Mouse (Mus musculus) limb, embryonic 15.5 days (tissue): ENCODE measurements around the gene Tenm1. TPM values are rescaled to one million over a fixed set of nuclear protein-coding genes. Genes with fewer than 3 reads are reported as not detected.

Experiments
- ATAC-seq: fragments of 200-750 bp; cut with Nextera tagmentation; 2 replicates; pipeline ENCODE4 v1.8.0; 2017; ENCODE audit warnings: low read depth, moderate TSS enrichment; ENCODE audit not compliant: insufficient number of reproducible peaks, low FRiP score, low TSS enrichment
- H3K27ac ChIP-seq: fragments of 300-500 bp; sonication (generic); 2 replicates; pipeline ENCODE4 v1.5.1; 2015; ENCODE audit warnings: moderate library complexity, mild to moderate bottlenecking, inconsistent platforms
- H3K27me3 ChIP-seq: fragments of 300-500 bp; sonication (generic); 2 replicates; pipeline ENCODE4 v1.6.1; 2015; ENCODE audit warnings: inconsistent platforms
- H3K36me3 ChIP-seq: fragments of 300-500 bp; sonication (generic); 2 replicates; pipeline ENCODE4 v1.6.1; 2015; ENCODE audit warnings: inconsistent platforms
- H3K4me1 ChIP-seq: fragments of 300-500 bp; sonication (generic); 2 replicates; pipeline ENCODE4 v1.6.1; 2015; ENCODE audit warnings: inconsistent platforms
- H3K4me2 ChIP-seq: fragments of 300-500 bp; sonication (generic); 2 replicates; pipeline ENCODE4 v1.6.1; 2015; ENCODE audit warnings: mild to moderate bottlenecking, inconsistent platforms
- H3K4me3 ChIP-seq: fragments of 300-500 bp; sonication (generic); 2 replicates; pipeline ENCODE4 v1.5.1; 2015; ENCODE audit warnings: mild to moderate bottlenecking, inconsistent platforms
- H3K9ac ChIP-seq: fragments of 300-500 bp; sonication (generic); 2 replicates; pipeline ENCODE4 v1.6.1; 2015; ENCODE audit warnings: inconsistent platforms
- H3K9me3 ChIP-seq: fragments of 300-500 bp; sonication (generic); 2 replicates; pipeline ENCODE4 v1.6.1; 2016; ENCODE audit warnings: inconsistent platforms
- whole genome bisulfite sequencing: fragments of 180-500 bp; shearing (Covaris S2); methylation state at CpG from one replicate; pipeline ENCODE4 v1.1.7; 2015; 5-methylcytosine and 5-hydroxymethylcytosine counted together
- polyA plus RNA-seq: library from polyadenylated mRNA; unstranded; fragments of >200 nt; fragmentation: Nextera tagmentation; extraction: Ambion mirVana; gene quantifications from 2 replicates; pipeline ENCODE4 v1.2.1, GENCODE M21; 2015

Tenm1 gene
- polyA plus RNA-seq: 5.4 and 6.1 TPM in 2 replicates

DNA sequence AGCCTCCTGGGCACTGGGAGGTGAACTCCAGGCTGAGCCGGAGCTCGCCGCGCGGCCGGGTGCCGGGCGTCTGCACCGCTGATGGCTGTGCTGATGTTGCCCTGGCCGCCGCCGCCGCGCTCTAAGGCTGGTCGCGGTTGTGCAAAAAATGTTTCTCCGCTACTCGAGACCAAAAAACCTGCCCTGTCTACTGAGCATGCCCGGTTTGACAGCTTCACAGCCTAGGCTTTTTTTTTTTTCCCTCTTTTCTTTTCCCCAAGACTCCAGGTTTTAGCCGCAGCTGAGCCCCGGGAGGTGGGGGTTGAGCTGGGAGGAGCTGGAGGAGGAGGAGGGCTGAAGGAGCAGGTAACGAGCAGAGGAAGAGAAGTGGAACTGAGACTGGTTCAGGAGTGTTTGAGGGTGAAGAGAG is at the start of gene Tenm1:
TSS of gene Tenm1 (minus strand) at position 272 of the 409 bp plus-strand sequence.
- WGBS: 19% methylated on average over 20 of the region's 22 CpGs
- peak within 1 kb of the TSS; percentile 41 for H3K4me3 ChIP-seq

DNA sequence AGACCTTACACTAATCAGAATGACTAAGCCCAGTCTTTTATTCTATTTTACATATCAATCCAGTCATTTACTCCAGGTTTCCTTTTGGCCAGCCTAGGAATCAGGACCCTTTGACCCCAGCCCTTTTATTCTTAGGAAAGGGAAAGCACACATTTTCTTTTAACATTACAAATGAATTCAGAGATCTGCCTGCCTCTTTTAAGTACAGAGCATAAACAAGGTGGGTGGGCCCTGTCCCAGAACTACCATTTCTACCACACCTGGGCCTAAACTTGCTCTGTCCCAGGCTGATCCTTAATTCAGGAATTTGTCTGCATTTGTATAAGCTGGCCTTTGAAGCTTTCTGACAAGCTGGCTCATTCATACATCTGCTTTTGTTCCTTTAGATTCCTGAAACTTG is 38.4 kb upstream of the Tenm1 start:
- no peak overlapping the region for H3K9ac ChIP-seq
- ATAC-seq: no peak
- no peaks in the 10 kb centered on the region for H3K36me3 ChIP-seq
- H3K27me3 ChIP-seq: no peaks in the 10 kb centered on the region
- no peak overlapping the region for H3K4me3 ChIP-seq
- H3K27ac ChIP-seq: no peak overlapping the region
- no peak overlapping the region for H3K4me2 ChIP-seq
- H3K4me1 ChIP-seq: no peaks in the 10 kb centered on the region
- H3K9me3 ChIP-seq: no peaks in the 10 kb centered on the region

More for the DNA sequence above, at the start of gene Tenm1:
- H3K9ac ChIP-seq: no peak within 1 kb of the TSS
- peaks cover 7% of the 10 kb centered on the region for H3K27me3 ChIP-seq
- no peaks in the 10 kb centered on the region for H3K36me3 ChIP-seq
- H3K27ac ChIP-seq: no peak within 1 kb of the TSS
- H3K9me3 ChIP-seq: no peaks in the 10 kb centered on the region
- peak within 1 kb of the TSS; percentile 59 for H3K4me2 ChIP-seq
- H3K4me1 ChIP-seq: no peaks in the 10 kb centered on the region
- no peak; the same call in 1 of the 2 replicates for ATAC-seq

DNA sequence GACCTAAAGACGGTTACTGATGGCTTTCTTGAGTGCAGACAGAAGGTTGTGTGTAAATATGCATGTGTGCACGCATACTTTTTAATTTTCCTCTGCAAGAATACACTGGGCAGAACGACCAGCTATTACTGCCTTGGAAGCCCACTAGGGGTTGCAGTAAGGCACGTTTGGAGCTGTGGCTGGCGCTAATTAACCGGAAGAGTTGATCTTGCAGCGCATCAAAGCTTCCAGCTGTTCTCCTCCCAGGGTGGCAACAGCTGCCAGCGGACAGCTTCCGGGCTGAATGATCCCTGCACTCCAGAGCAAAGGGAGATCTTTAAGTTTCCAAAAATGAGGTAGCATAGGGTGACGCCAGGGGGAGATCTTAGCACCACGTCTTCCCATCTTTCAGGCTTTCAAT is 1.7 kb upstream of the Tenm1 start:
- Histone ChIP-seq H3K36me3 (no peaks in the 10 kb centered on the region), H3K4me3 (peak overlapping the region; percentile 41), H3K4me1 (no peaks in the 10 kb centered on the region), H3K27ac (no peak overlapping the region), H3K9me3 (no peaks in the 10 kb centered on the region), H3K4me2 (peak overlapping the region; percentile 59), H3K9ac (no peak overlapping the region), H3K27me3 (peaks cover 7% of the 10 kb centered on the region)
- 14% methylated on average over 11 of the region's 11 CpGs for WGBS
- no peak for ATAC-seq

DNA sequence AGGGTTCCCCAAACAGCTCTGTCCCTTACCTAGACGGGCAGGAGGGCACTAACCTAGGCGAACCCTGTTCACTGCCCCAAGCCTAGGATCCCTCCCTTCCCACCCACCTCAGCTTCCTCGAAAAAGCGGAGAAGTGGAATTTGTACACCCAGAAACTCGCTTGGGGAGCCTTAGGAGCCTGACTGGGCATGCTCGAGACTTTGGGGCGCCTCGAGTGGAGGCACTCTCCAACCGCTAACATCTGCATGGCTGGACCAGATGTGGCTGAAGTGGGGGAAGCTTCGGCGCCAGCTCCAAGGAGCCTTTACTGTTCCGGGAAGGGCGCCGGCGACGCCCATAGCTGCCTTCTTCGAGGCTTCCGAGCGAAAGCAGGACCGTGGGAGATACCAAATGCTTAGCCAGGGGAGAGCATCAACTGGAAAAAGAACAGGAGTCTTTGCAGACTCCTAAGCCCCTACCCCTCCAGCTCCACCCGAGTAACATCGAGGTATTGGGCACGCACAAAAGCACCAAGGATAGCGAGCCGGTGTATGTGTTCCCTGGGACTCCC is 1.1 kb upstream of the Tenm1 start:
- Histone ChIP-seq H3K9ac (no peak overlapping the region), H3K27me3 (peaks cover 7% of the 10 kb centered on the region), H3K27ac (no peak overlapping the region), H3K9me3 (no peaks in the 10 kb centered on the region), H3K4me1 (no peaks in the 10 kb centered on the region), H3K4me2 (peak overlapping the region; percentile 59), H3K36me3 (no peaks in the 10 kb centered on the region), H3K4me3 (peak overlapping the region; percentile 41)
- WGBS: 20% methylated on average over 24 of the region's 25 CpGs
- ATAC-seq: peak; percentile 14; the same call in 1 of the 2 replicates

DNA sequence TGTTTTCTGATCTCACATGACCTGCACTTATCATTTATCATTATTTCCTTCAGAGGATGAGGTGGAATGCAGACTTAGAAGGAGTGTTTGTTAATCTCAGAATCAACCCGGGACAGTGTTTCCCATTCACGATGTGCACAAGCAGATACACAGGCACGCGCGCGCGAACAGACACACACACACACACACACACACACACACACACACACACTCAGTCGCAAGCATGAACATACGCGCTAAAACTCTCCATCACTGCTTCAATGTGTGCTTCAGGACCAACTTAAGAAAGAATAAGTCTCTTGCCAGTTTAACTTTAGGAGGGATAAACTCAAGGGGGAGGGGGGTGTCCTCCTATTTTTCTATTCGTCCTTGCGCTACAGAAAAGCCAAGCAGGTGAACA is 411 bp upstream of the Tenm1 start:
- Histone ChIP-seq H3K4me2 (peak overlapping the region; percentile 59), H3K9me3 (no peaks in the 10 kb centered on the region), H3K4me3 (peak overlapping the region; percentile 41), H3K27me3 (peaks cover 7% of the 10 kb centered on the region), H3K9ac (no peak overlapping the region), H3K36me3 (no peaks in the 10 kb centered on the region), H3K4me1 (no peaks in the 10 kb centered on the region), H3K27ac (no peak overlapping the region)
- ATAC-seq: no peak
- WGBS: 17% methylated on average over 12 of the region's 12 CpGs

DNA sequence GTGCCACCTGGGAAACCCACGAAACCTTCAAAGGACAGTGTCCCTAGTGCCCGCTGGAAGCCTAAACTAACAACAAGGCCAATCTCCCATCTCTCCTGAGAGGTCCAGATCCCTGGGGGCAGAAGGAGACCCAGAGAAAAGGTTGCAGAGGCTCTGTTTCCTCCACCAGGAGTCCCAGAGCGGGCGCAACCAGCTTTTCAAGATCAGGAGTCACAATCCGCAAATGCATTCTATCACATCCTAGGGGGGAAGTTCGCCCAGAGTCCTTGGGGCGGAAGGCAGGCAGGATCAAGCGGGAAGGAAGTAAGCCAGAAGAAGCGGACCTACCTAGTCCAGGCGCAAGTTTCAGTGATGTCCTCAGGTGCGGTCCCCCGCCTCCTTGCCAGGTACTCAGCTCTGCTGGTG is 963 bp downstream of the Tenm1 start:
- no peak overlapping the region for H3K9ac ChIP-seq
- no peaks in the 10 kb centered on the region for H3K9me3 ChIP-seq
- no peak for ATAC-seq
- H3K27ac ChIP-seq: no peak overlapping the region
- H3K27me3 ChIP-seq: peaks cover 7% of the 10 kb centered on the region
- WGBS: 21% methylated on average over 12 of the region's 12 CpGs
- no peaks in the 10 kb centered on the region for H3K36me3 ChIP-seq
- no peaks in the 10 kb centered on the region for H3K4me1 ChIP-seq
- H3K4me2 ChIP-seq: peak overlapping the region; percentile 59
- peak overlapping the region; percentile 41 for H3K4me3 ChIP-seq

DNA sequence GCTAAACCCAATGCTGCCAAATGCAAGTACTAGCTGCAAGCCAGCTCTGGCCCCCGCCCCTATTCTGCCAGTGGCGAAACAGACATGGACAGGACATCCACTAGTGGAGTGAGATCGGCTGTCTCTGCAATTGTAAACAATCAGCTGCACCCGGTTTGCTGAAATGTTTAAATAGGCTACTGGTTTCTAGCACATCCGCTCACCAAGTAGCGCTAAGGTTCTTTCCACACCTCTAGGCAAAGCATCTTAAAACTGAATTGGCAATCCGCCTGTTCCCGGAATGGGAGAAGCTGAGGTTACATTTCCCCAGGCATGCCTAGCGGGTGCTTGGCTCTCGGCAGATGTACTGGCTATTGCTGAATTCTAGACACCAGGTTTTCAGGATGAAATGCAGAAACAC is 1.8 kb downstream of the Tenm1 start:
- Histone ChIP-seq H3K9ac (no peak overlapping the region), H3K4me3 (peak overlapping the region; percentile 41), H3K4me1 (no peaks in the 10 kb centered on the region), H3K27ac (no peak overlapping the region), H3K4me2 (peak overlapping the region; percentile 59), H3K27me3 (peaks cover 7% of the 10 kb centered on the region), H3K9me3 (no peaks in the 10 kb centered on the region), H3K36me3 (no peaks in the 10 kb centered on the region)
- 21% methylated on average over 10 of the region's 10 CpGs for WGBS
- no peak for ATAC-seq

DNA sequence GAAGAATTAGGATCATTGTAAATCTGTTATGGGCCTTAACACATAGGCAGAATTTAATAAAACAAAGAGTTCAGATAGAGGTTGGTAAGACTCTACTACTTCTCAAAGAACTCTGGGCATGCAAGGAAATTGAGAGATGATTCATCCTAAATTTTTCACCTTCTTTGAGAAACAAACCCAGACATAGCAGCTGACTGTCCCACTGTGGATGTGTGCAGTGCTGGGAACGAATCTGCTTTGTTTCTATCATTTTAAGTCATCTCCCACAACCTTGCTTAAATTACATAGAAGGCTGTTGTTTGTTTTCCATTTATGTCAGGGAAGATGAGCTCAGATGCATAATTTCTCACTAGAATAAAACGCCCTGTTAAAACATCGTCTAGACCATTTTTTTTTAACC is 31.0 kb downstream of the Tenm1 start:
- WGBS: 63% methylated on average over 3 of the region's 3 CpGs
- no peak overlapping the region for H3K9ac ChIP-seq
- no peaks in the 10 kb centered on the region for H3K27me3 ChIP-seq
- no peak overlapping the region for H3K4me3 ChIP-seq
- ATAC-seq: no peak
- no peak overlapping the region for H3K4me2 ChIP-seq
- H3K4me1 ChIP-seq: no peaks in the 10 kb centered on the region
- no peak overlapping the region for H3K27ac ChIP-seq
- H3K9me3 ChIP-seq: no peaks in the 10 kb centered on the region
- H3K36me3 ChIP-seq: no peaks in the 10 kb centered on the region

DNA sequence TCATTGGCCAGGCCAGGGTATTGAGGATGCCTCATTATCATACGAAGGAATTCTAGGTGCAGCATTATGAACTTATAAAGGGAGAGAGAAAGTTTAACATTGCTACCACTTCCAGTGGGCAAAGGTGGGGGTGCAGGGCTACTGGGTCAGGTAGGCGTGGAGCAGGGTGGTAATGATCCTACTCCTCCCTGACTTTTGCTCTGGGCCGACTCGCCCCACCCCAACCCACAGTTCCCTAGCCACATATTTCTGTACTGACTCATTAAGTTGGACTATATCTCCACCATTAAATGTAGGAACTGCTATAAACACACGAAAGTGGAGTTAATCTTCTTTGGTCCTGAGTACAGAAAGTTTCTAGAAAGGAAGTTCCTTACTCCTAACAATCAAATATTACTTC is 40.8 kb downstream of the Tenm1 start:
- Histone ChIP-seq H3K27me3 (no peaks in the 10 kb centered on the region), H3K4me2 (no peak overlapping the region), H3K27ac (no peak overlapping the region), H3K4me3 (no peak overlapping the region), H3K9me3 (no peaks in the 10 kb centered on the region), H3K9ac (no peak overlapping the region), H3K4me1 (no peaks in the 10 kb centered on the region), H3K36me3 (no peaks in the 10 kb centered on the region)
- no peak for ATAC-seq
- WGBS: 75% methylated on average over 5 of the region's 5 CpGs

DNA sequence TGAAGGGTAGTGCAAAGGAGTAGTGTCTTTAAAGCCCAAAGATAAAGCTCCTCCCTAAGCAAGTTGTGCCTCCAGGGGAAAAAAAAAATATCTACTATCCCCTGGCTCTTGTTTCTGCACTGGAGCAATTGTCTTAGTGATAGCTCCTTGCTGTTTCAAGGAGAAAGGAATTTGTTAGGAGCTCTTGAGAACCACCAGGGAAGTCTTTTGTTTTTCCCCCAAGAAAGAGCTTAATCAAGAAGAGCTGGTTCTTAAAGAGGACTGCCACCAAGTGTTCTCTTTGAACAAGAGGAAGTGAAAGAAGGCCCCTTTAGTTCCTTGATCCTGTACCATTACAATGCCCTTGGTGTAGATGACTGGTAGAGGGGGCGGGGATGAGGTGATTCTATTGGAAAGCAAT is 56.4 kb downstream of the Tenm1 start:
- no peaks in the 10 kb centered on the region for H3K27me3 ChIP-seq
- no peak overlapping the region for H3K4me2 ChIP-seq
- H3K4me3 ChIP-seq: no peak overlapping the region
- no peak for ATAC-seq
- no peaks in the 10 kb centered on the region for H3K4me1 ChIP-seq
- H3K9ac ChIP-seq: no peak overlapping the region
- WGBS: 67% methylated on average over 1 of the region's 1 CpGs
- H3K27ac ChIP-seq: no peak overlapping the region
- H3K9me3 ChIP-seq: no peaks in the 10 kb centered on the region
- H3K36me3 ChIP-seq: no peaks in the 10 kb centered on the region

DNA sequence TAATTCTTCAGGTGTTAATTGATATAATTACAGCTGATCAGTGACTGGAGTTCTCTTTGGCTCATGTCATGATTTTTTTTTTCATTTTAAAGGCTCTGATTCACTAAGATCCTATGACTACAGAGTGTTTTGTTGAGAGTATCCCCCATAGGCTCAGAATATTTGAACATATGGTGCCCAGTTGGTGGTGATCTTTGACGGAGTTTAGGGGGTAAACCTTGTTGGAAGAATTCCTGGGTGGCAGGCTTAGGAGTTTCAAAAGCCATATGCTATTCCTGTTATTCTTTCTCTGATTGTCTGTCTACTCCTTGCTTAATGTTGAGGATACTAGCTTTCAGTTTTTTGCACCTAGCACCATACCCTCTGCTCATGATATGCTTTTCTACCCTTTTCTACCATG is 109.6 kb downstream of the Tenm1 start:
- Histone ChIP-seq H3K9ac (no peak overlapping the region), H3K4me3 (no peak overlapping the region), H3K27me3 (no peaks in the 10 kb centered on the region), H3K4me1 (no peaks in the 10 kb centered on the region), H3K27ac (no peak overlapping the region), H3K9me3 (no peaks in the 10 kb centered on the region), H3K4me2 (no peak overlapping the region), H3K36me3 (no peaks in the 10 kb centered on the region)
- WGBS: 59% methylated on average over 1 of the region's 1 CpGs
- ATAC-seq: no peak

DNA sequence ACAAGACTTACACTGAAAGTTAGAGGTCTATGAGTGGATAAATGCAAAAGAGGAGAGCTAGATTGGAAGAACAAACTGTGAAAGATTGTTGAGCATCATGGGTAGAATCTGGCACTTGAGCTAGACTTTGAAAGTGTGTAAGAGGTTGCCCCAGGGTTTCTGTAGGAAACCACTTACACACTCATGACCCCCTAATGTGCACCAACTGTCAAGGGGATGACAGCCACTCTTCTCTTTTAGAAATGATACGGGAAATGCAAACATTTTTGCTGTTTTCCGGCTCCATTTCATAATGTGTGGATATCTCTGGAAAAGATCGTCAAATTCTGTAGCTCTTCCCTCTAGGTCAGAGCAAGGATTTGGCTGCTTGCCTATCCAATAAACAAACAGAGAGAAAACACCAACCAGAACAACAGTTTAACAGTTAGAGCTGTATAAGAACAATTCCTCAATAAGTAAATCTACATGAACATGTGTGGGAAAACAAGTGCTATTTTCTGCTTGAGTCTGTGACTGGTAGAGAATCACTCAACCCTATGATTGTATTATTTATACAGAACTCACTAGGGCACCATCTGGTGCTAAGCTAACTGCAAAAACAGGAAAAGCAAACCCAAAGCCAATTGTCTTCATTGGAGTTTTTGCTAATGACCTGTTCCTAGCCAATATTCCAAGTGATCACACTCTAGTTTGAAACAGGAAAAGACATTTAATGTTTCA is 111.0 kb downstream of the Tenm1 start:
- WGBS: 93% methylated on average over 3 of the region's 3 CpGs

More for the DNA sequence above, 111.0 kb downstream of the Tenm1 start:
- H3K4me1 ChIP-seq: no peaks in the 10 kb centered on the region
- ATAC-seq: no peak
- no peaks in the 10 kb centered on the region for H3K9me3 ChIP-seq
- no peak overlapping the region for H3K4me3 ChIP-seq
- no peak overlapping the region for H3K27ac ChIP-seq
- H3K36me3 ChIP-seq: no peaks in the 10 kb centered on the region
- no peak overlapping the region for H3K4me2 ChIP-seq
- H3K27me3 ChIP-seq: no peaks in the 10 kb centered on the region
- H3K9ac ChIP-seq: no peak overlapping the region
